Mouse (Mus musculus) kidney, adult 2 months (tissue): ENCODE results near the gene Fam169a.

ENCODE experiments used
- CTCF ChIP-seq: fragments of 200-500 bp; conservative IDR thresholded peaks from 2 replicates; pipeline ENCODE4 v1.5.1; 2011; ENCODE audit warnings: low read depth, mild to moderate bottlenecking, control low read depth, low read length, moderate library complexity, mixed read lengths; ENCODE audit not compliant: insufficient read depth, insufficient read length
- POLR2A ChIP-seq: fragments of 200-500 bp; IDR thresholded peaks from one replicate; pipeline ENCODE4 v1.6.1; 2011; ENCODE audit warnings: low read depth, low read length, control low read depth

DNA sequence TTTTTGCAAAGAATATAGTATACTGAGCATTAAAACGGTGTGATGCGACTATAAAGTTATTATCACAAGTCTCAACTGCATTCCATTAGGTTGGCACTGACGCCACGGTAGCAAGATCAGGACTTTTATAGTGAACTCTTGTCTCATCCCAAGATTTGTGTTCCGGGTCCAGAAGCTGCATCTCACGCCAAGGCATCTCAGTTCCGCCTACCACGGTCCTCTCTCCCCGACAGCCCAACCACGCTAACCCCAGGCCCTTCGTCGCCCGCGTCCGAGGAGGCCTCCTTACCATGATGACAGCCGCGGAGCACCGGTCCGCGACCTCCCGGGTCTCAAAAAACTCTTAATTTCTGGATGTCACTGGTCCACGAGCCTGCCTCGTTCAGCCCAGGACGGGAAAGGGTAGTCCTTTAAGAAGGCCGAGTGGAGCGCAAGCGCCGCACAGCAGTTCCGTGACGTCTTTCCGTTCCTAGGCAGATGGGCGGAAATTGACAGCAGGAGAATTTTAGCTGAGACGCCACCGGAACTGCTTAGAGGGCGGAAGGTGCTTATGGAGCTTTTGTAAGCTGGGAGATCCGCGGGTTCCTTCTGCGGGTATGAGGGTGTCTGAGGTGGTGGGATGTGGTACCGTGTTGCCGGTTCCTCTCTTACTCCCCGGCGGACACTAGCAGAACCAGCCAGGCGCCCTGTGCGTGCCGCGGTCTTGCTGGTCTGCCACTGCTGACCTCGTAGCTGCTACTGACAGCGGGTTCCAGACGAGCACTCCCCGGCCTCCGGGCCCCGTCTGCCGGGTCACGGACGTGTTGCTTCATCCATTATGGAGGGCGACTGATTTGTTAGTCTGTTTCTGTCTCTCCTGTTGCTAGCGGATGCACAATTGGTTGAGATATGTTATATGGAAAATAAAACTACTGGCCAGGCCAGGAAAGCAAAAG lies 70.6 kb downstream of the Fam169a start, which contains the start of the genes Gfm2 and Nsa2:
- TF ChIP-seq CTCF (no peak), POLR2A (peak; percentile 5)
